Mouse (Mus musculus): Measurements from ENCODE around the gene Rad17. TPM values are rescaled to one million over a fixed set of nuclear protein-coding genes. Genes with fewer than 3 reads are reported as not detected.

Gene Rad17
- polyA plus RNA-seq, 1 experiment from 2014 or later = 15.7 TPM

GRCm38 (mm10) chr13:100588646-100589045 lies 62.2 kb downstream of the Rad17 start:
- H3K4me3 ChIP-seq = no peak overlapping the region
- H3K4me1 ChIP-seq (replicated peaks) = no peaks in the 10 kb centered on the region
- WGBS = 91% methylated on average over 12 of the region's 12 CpGs
- ATAC-seq (ENCODE audit: low FRiP score, low read depth) = peak; percentile 34; the same call in 1 of the 2 replicates
- no peaks in the 10 kb centered on the region for H3K9me3 ChIP-seq
- no peaks in the 10 kb centered on the region for H3K27me3 ChIP-seq
- H3K4me2 ChIP-seq = peak overlapping the region; percentile 33
- H3K36me3 ChIP-seq = no peaks in the 10 kb centered on the region
- H3K27ac ChIP-seq (replicated peaks) = no peak overlapping the region
- no peak overlapping the region for H3K9ac ChIP-seq

- Histone ChIP-seq H3K36me3 (no peaks in the 10 kb centered on the region), H3K4me1 (replicated peaks) (no peaks in the 10 kb centered on the region), H3K27me3 (no peaks in the 10 kb centered on the region), H3K27ac (replicated peaks) (no peak overlapping the region), H3K9me3 (no peaks in the 10 kb centered on the region), H3K4me3 (no peak overlapping the region), H3K4me2 (no peak overlapping the region), H3K9ac (no peak overlapping the region)
- ATAC-seq (ENCODE audit: low FRiP score, low read depth) = no peak
- WGBS = 51% methylated on average over 6 of the region's 6 CpGs
Measured at GRCm38 (mm10) chr13:100582144-100582543, 68.7 kb downstream of the Rad17 start.

- Histone ChIP-seq H3K4me1 (replicated peaks) (no peaks in the 10 kb centered on the region), H3K9me3 (no peaks in the 10 kb centered on the region), H3K27me3 (no peaks in the 10 kb centered on the region), H3K36me3 (no peaks in the 10 kb centered on the region), H3K4me2 (no peak overlapping the region), H3K4me3 (no peak overlapping the region), H3K27ac (replicated peaks) (no peak overlapping the region), H3K9ac (no peak overlapping the region)
- 40% methylated on average over 3 of the region's 3 CpGs for WGBS
- ATAC-seq (ENCODE audit: low FRiP score, low read depth) = no peak
Measured at GRCm38 (mm10) chr13:100581701-100582100, 69.2 kb downstream of the Rad17 start.

GRCm38 (mm10) chr13:100579951-100580350 lies 70.9 kb downstream of the Rad17 start:
- no peak for ATAC-seq (ENCODE audit: low FRiP score, low read depth)
- H3K4me3 ChIP-seq = no peak overlapping the region
- no peak overlapping the region for H3K27ac ChIP-seq (replicated peaks)
- no peaks in the 10 kb centered on the region for H3K9me3 ChIP-seq
- no peak overlapping the region for H3K9ac ChIP-seq
- no peak overlapping the region for H3K4me2 ChIP-seq
- H3K27me3 ChIP-seq = no peaks in the 10 kb centered on the region
- H3K4me1 ChIP-seq (replicated peaks) = no peaks in the 10 kb centered on the region
- no peaks in the 10 kb centered on the region for H3K36me3 ChIP-seq

GRCm38 (mm10) chr13:100579220-100579619 lies 71.6 kb downstream of the Rad17 start:
- 64% methylated on average over 3 of the region's 3 CpGs for WGBS
- H3K9me3 ChIP-seq = no peaks in the 10 kb centered on the region
- no peak overlapping the region for H3K4me3 ChIP-seq
- no peak overlapping the region for H3K9ac ChIP-seq
- ATAC-seq (ENCODE audit: low FRiP score, low read depth) = no peak
- H3K4me1 ChIP-seq (replicated peaks) = no peaks in the 10 kb centered on the region
- no peak overlapping the region for H3K27ac ChIP-seq (replicated peaks)
- H3K36me3 ChIP-seq = no peaks in the 10 kb centered on the region
- H3K4me2 ChIP-seq = no peak overlapping the region
- no peaks in the 10 kb centered on the region for H3K27me3 ChIP-seq

- Histone ChIP-seq H3K4me3 (no peak overlapping the region), H3K4me1 (replicated peaks) (no peaks in the 10 kb centered on the region), H3K27me3 (no peaks in the 10 kb centered on the region), H3K9ac (no peak overlapping the region), H3K4me2 (no peak overlapping the region), H3K36me3 (no peaks in the 10 kb centered on the region), H3K27ac (replicated peaks) (no peak overlapping the region), H3K9me3 (no peaks in the 10 kb centered on the region)
- ATAC-seq (ENCODE audit: low FRiP score, low read depth) = no peak
- WGBS = 87% methylated on average over 2 of the region's 2 CpGs
Measured at GRCm38 (mm10) chr13:100575950-100576349, 74.9 kb downstream of the Rad17 start.

GRCm38 (mm10) chr13:100570713-100571112 lies 80.1 kb downstream of the Rad17 start:
- Histone ChIP-seq H3K9ac (no peak overlapping the region), H3K27ac (replicated peaks) (no peak overlapping the region), H3K36me3 (no peaks in the 10 kb centered on the region), H3K9me3 (no peaks in the 10 kb centered on the region), H3K4me2 (no peak overlapping the region), H3K4me1 (replicated peaks) (no peaks in the 10 kb centered on the region), H3K27me3 (no peaks in the 10 kb centered on the region), H3K4me3 (no peak overlapping the region)
- no peak for ATAC-seq (ENCODE audit: low FRiP score, low read depth)
- WGBS = 84% methylated on average over 2 of the region's 2 CpGs

GRCm38 (mm10) chr13:100568359-100568758 lies 82.5 kb downstream of the Rad17 start:
- Histone ChIP-seq H3K4me1 (replicated peaks) (no peaks in the 10 kb centered on the region), H3K9ac (no peak overlapping the region), H3K4me3 (no peak overlapping the region), H3K4me2 (no peak overlapping the region), H3K9me3 (no peaks in the 10 kb centered on the region), H3K27ac (replicated peaks) (no peak overlapping the region), H3K27me3 (no peaks in the 10 kb centered on the region), H3K36me3 (no peaks in the 10 kb centered on the region)
- no peak for ATAC-seq (ENCODE audit: low FRiP score, low read depth)
- WGBS = 88% methylated on average over 1 of the region's 1 CpGs

Other genes starting within 250 kb of the Rad17 start
- gene Naip1, start 198.2 kb downstream of the Rad17 start, polyA plus RNA-seq (2015; fragmentation: Nextera tagmentation; extraction: Ambion mirVana) = 0.08 TPM in 1 of 2 replicates, not detected in the other
- gene Gtf2h2, start 158.5 kb downstream of the Rad17 start, polyA plus RNA-seq (2015; fragmentation: Nextera tagmentation; extraction: Ambion mirVana) = 62.9 and 70.6 TPM in 2 replicates
- 10.9 and 12.4 TPM in 2 replicates for gene Ocln, start 98.3 kb downstream of the Rad17 start, polyA plus RNA-seq (2015; fragmentation: Nextera tagmentation; extraction: Ambion mirVana)
- 2.7 and 3.2 TPM in 2 replicates for gene Marveld2, start 34.1 kb downstream of the Rad17 start, polyA plus RNA-seq (2015; fragmentation: Nextera tagmentation; extraction: Ambion mirVana)
- 297 and 302 TPM in 2 replicates for gene Ak6, start 72 bp downstream of the Rad17 start, polyA plus RNA-seq (2015; fragmentation: Nextera tagmentation; extraction: Ambion mirVana)
- gene Taf9, start 528 bp upstream of the Rad17 start, polyA plus RNA-seq (2015; fragmentation: Nextera tagmentation; extraction: Ambion mirVana) = 25.2 and 32.2 TPM in 2 replicates
- 1.4 and 2.2 TPM in 2 replicates for gene Ccdc125, start 18.7 kb upstream of the Rad17 start, polyA plus RNA-seq (2015; fragmentation: Nextera tagmentation; extraction: Ambion mirVana)
- 38.9 and 39.8 TPM in 2 replicates for gene Cdk7, start 79.9 kb upstream of the Rad17 start, polyA plus RNA-seq (2015; fragmentation: Nextera tagmentation; extraction: Ambion mirVana)
- 144 and 150 TPM in 2 replicates for gene Mrps36, start 93.6 kb upstream of the Rad17 start, polyA plus RNA-seq (2015; fragmentation: Nextera tagmentation; extraction: Ambion mirVana)
- gene Cenph, start 124.8 kb upstream of the Rad17 start, polyA plus RNA-seq (2015; fragmentation: Nextera tagmentation; extraction: Ambion mirVana) = 8.5 and 9.1 TPM in 2 replicates
- gene Ccnb1, start 135.5 kb upstream of the Rad17 start, polyA plus RNA-seq (2015; fragmentation: Nextera tagmentation; extraction: Ambion mirVana) = 49.1 and 62.1 TPM in 2 replicates
- 33.8 and 35.6 TPM in 2 replicates for gene Slc30a5, start 182.4 kb upstream of the Rad17 start, polyA plus RNA-seq (2015; fragmentation: Nextera tagmentation; extraction: Ambion mirVana)